Mouse (Mus musculus) lung, embryonic 16.5 days (tissue): ENCODE data around the gene Zkscan14. TPM values are rescaled to one million over a fixed set of nuclear protein-coding genes. Genes with fewer than 3 reads are reported as not detected.
A peak's percentile ranks its signal among the peaks of the same experiment; 100 is the strongest.

ENCODE experiments used
- ATAC-seq: fragments of 200-750 bp; cut with Nextera tagmentation; 2 replicates; pipeline ENCODE4 v1.8.0; 2017; ENCODE audit warnings: low read depth, mild to moderate bottlenecking, moderate library complexity
- H3K27ac ChIP-seq: fragments of 300-500 bp; sonication (generic); 2 replicates; pipeline ENCODE4 v1.5.1; 2014; ENCODE audit warnings: mild to moderate bottlenecking, control low read depth, low read length
- H3K27me3 ChIP-seq: fragments of 300-500 bp; sonication (generic); 2 replicates; pipeline ENCODE4 v1.6.1; 2014; ENCODE audit warnings: low read depth, low read length, mixed read lengths; ENCODE audit not compliant: control insufficient read depth, insufficient read depth
- H3K36me3 ChIP-seq: fragments of 300-500 bp; sonication (generic); 2 replicates; pipeline ENCODE4 v1.6.1; 2014; ENCODE audit warnings: low read length; ENCODE audit not compliant: control insufficient read depth, insufficient read depth
- H3K4me1 ChIP-seq: fragments of 300-500 bp; sonication (generic); replicated peaks from 2 replicates; pipeline ENCODE4 v1.6.1; 2014; ENCODE audit warnings: low read length, mixed read lengths; ENCODE audit not compliant: control insufficient read depth, insufficient read depth
- H3K4me2 ChIP-seq: fragments of 300-500 bp; sonication (generic); 2 replicates; pipeline ENCODE4 v1.6.1; 2014; ENCODE audit warnings: low read depth, low read length, control low read depth
- H3K4me3 ChIP-seq: fragments of 300-500 bp; sonication (generic); 2 replicates; pipeline ENCODE4 v1.5.1; 2014; ENCODE audit warnings: mild to moderate bottlenecking, low read length, control low read depth
- H3K9ac ChIP-seq: fragments of 300-500 bp; sonication (generic); 2 replicates; pipeline ENCODE4 v1.6.1; 2014; ENCODE audit warnings: low read length, control low read depth
- H3K9me3 ChIP-seq: fragments of 300-500 bp; sonication (generic); 2 replicates; pipeline ENCODE4 v1.6.1; 2016; ENCODE audit warnings: low read length; ENCODE audit not compliant: control insufficient read depth
- WGBS: fragments of 180-500 bp; shearing (Covaris S2); extraction: QIAGEN DNeasy Blood & Tissue Kit; methylation state at CpG from one replicate; pipeline ENCODE4 v1.1.7; 2014; 5-methylcytosine and 5-hydroxymethylcytosine counted together
- polyA plus RNA-seq: library from polyadenylated mRNA; unstranded; fragments of >200 nt; fragmentation: Nextera tagmentation; extraction: Ambion mirVana; gene quantifications from 2 replicates; pipeline ENCODE4 v1.2.1, GENCODE M21; 2015

Gene Zkscan14
- polyA plus RNA-seq, 1 experiment from 2014 or later: 9.4 TPM

DNA sequence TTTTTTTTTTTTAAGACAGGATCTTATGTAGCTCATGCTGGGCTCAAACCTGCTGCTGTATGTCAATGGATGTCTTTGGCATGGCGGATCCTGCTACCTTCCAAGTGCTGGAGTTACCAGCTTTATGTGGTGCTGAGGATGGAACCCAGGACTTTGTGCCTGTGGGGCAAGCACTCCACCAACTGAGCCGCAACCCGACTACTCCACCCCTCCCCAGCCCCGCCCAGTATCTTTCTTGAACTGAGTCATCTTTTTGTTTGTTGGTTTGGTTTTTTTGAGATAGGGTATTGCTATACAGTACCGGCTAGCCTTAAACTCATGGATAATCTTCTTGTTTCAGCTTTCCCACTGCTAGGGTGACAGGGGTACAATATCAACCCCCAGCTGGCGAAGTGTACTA is 12.3 kb downstream of the Zkscan14 start:
- Histone ChIP-seq H3K9me3 (no peaks in the 10 kb centered on the region), H3K27me3 (no peaks in the 10 kb centered on the region), H3K4me2 (no peak overlapping the region), H3K4me3 (no peak overlapping the region), H3K4me1 (peaks cover 16% of the 10 kb centered on the region), H3K9ac (no peak overlapping the region), H3K27ac (no peak overlapping the region), H3K36me3 (peaks cover 29% of the 10 kb centered on the region)
- WGBS: 89% methylated on average over 6 of the region's 6 CpGs
- ATAC-seq: no peak

DNA sequence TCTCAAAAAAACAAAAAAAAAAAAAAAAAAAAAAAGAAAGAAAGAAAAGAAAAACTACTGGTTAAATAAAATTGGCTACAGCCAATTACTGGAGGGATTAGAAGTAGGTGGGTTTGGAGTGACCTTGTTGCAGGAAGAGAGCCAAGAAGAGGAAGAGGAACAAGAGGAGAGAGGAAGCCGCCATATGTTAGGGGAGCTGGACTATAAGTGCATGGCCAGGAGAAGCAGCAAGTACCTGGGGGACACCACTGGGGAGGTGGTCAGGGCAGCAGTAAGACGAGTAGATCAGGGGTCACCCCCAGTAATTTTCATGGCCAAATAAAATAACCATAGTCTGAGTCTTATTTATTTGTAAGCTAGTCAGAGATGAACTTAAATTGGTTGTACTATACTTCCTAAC is 16.4 kb downstream of the Zkscan14 start:
- H3K9me3 ChIP-seq: no peaks in the 10 kb centered on the region
- H3K4me2 ChIP-seq: no peak overlapping the region
- H3K27ac ChIP-seq: no peak overlapping the region
- H3K36me3 ChIP-seq: peaks cover 57% of the 10 kb centered on the region
- peaks cover 7% of the 10 kb centered on the region for H3K4me1 ChIP-seq
- 83% methylated on average over 2 of the region's 2 CpGs for WGBS
- no peak overlapping the region for H3K9ac ChIP-seq
- ATAC-seq: no peak
- H3K4me3 ChIP-seq: no peak overlapping the region
- no peaks in the 10 kb centered on the region for H3K27me3 ChIP-seq

DNA sequence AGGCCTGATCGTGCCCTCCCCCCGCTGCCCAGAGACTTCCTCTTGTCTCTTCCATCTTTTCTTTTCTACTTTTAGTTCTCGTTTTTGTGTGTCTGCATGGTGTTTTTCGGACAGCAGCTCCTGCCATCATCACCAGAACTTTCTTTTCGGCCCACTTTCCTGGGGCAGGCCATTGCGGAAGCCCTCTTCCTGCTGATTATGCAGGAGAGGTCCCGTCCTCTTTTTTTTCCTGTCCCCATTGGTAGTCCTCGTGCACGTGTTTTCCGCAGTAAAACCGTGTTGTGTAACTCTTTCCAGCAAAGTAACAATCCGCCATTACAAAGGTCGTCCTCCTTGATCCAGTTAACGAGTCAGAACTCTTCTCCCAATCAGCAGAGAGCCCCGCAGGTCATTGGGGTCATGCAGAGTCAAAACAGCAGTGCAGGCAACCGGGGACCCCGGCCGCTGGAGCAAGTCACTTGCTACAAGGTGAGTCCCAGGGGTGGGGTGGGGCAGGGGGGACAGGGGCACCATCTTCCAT is 23.1 kb downstream of the Zkscan14 start:
- no peaks in the 10 kb centered on the region for H3K9me3 ChIP-seq
- 83% methylated on average over 18 of the region's 18 CpGs for WGBS
- H3K4me2 ChIP-seq: no peak overlapping the region
- ATAC-seq: no peak
- no peak overlapping the region for H3K4me3 ChIP-seq
- H3K9ac ChIP-seq: no peak overlapping the region
- no peaks in the 10 kb centered on the region for H3K4me1 ChIP-seq
- no peak overlapping the region for H3K27ac ChIP-seq
- H3K36me3 ChIP-seq: peaks cover 62% of the 10 kb centered on the region
- no peaks in the 10 kb centered on the region for H3K27me3 ChIP-seq

DNA sequence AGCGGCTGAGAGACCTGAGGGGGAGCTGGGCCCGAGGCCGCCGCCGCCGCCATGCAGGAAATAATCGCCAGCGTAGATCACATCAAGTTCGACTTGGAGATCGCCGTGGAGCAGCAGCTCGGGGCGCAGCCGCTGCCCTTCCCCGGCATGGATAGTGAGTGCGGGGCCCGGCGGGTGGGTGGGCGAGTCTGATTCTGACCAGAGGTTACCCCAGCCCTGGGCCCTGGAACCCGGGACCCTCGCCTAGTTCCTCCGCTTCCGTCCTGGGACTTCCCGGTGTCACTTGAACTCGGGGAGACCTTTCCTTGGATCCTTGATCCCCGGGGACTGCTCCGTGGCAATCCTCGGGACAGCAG is 34.4 kb downstream of the Zkscan14 start:
- Histone ChIP-seq H3K4me1 (peaks cover 19% of the 10 kb centered on the region), H3K27ac (peak overlapping the region; percentile 68)
- WGBS: under 1% methylated on average over 27 of the region's 28 CpGs

DNA sequence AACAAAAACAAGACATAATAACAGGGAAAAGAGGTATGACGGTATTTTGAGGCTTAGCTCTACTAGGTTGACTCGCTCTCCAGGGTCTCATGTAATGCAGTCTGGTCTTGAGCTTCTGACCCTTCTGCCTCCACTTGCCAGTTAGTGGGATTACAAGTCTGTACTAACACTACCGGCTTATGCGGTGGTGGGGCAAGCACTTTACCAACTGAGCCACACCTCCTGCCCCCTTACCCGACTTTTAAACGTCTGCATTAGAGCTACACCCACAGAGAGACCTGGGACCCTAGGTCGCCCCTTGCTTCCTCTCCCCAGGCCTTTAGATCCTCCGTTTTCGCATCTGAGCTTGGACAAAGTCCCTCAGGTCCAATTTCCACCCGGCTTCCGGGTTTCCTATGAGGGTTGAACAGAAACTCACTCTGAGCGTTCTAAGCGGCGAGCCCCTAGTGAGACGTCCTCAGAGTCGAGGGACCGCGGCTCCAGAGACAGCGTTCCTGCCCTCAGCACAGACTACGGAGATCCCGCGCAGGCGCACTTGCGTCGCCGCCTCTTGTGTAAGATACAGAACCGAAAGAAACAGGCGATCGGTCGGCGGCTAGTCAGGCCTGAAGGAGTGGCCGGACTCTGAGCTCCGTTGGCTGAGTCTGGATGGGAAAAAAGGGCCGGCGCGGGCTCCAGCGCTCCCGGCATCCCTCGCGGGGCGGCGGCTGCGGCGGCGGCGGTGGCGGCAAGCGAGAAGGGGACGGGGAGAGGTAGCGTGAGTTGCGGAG is 34.9 kb downstream of the Zkscan14 start, which contains the start of the genes Ptcd1 and Cpsf4:
Ptcd1 (minus strand) TSS at position 573 of the 770 bp plus-strand sequence.
Cpsf4 (plus strand) TSS at position 678 of the 770 bp plus-strand sequence.
- Histone ChIP-seq H3K27ac (peak within 1 kb of the TSS; percentile 81), H3K4me1 (peaks cover 19% of the 10 kb centered on the region), H3K4me3 (peak within 1 kb of the TSS; percentile 80), H3K4me2 (peak within 1 kb of the TSS; percentile 83), H3K36me3 (peaks cover 8% of the 10 kb centered on the region), H3K27me3 (no peaks in the 10 kb centered on the region), H3K9me3 (no peaks in the 10 kb centered on the region), H3K9ac (peak within 1 kb of the TSS; percentile 91)
- under 1% methylated on average over 44 of the region's 51 CpGs for WGBS
- ATAC-seq: peak; percentile 97

More for the DNA sequence above, 34.4 kb downstream of the Zkscan14 start:
- Histone ChIP-seq H3K9me3 (no peaks in the 10 kb centered on the region), H3K4me2 (peak overlapping the region; percentile 83), H3K9ac (peak overlapping the region; percentile 91), H3K4me3 (peak overlapping the region; percentile 80), H3K27me3 (no peaks in the 10 kb centered on the region), H3K36me3 (peaks cover 9% of the 10 kb centered on the region)
- peak; percentile 51 for ATAC-seq

DNA sequence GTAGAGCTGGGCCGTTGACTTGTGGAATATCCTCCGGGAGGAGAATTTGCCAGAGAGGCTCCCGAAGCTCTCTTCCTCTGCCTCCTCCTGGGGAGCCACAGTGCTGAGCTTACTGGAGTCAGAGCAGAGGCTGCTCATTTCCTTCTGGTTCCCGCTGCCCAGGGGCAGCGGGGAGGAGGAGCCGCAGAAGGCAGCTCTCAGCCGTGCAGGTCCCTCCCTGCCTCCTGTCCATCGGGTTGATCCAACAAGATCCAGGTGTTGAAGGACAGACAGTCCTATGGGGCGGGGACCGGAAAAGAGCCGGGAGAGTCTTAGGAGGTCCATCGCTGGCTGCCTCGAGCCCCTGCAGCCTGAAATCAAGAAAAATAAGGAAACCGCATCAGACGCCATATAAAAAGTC is 36.5 kb downstream of the Zkscan14 start:
- Histone ChIP-seq H3K27ac (no peak overlapping the region), H3K9me3 (no peaks in the 10 kb centered on the region), H3K27me3 (no peaks in the 10 kb centered on the region), H3K4me2 (no peak overlapping the region), H3K9ac (no peak overlapping the region), H3K4me3 (no peak overlapping the region), H3K36me3 (peaks cover 2% of the 10 kb centered on the region), H3K4me1 (peaks cover 19% of the 10 kb centered on the region)
- WGBS: 83% methylated on average over 15 of the region's 15 CpGs
- no peak for ATAC-seq

DNA sequence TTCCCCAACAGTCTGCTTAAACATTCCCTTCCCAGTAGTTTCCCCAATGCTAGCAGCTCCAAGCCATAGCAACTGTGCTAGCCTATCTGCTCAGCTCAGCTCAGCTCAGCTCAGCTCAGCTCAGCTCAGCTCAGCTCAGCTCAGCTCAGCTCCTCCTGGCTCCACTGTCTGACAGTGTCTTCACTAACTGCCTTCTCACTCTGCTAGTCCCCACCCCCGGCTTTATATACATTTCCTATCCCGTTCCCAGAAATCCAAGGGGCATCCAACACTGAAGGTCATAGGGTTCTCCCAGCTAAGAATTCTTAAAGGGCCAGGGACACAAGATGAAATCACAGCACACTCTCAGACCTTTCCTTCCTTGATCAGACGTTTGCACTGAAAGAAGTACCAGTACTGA is 37.0 kb downstream of the Zkscan14 start:
- H3K27me3 ChIP-seq: no peaks in the 10 kb centered on the region
- H3K4me1 ChIP-seq: peaks cover 19% of the 10 kb centered on the region
- ATAC-seq: no peak
- no peak overlapping the region for H3K27ac ChIP-seq
- H3K4me2 ChIP-seq: no peak overlapping the region
- no peaks in the 10 kb centered on the region for H3K9me3 ChIP-seq
- H3K4me3 ChIP-seq: no peak overlapping the region
- WGBS: 37% methylated on average over 3 of the region's 3 CpGs
- H3K36me3 ChIP-seq: peaks cover 3% of the 10 kb centered on the region; the same call in 1 of the 2 replicates
- no peak overlapping the region for H3K9ac ChIP-seq

DNA sequence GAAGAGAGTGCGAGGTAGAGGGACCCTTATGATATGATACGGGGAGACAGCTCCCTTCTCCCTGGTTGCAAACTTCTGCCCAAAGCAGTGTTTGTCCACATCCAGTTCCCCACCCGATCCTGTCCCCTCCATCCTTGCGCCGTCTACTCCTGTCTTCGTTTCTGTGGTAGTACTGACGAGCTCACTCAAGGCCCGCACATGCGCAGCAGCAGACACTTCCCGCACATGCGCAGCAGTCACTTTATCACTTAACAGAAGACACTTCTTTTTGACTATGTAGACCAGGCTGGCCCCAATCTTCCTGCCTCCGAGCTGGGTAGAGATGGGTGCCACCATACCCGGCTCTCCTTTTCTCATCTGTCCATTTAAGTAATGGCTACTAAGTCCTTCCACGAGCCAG is 40.3 kb downstream of the Zkscan14 start:
- Histone ChIP-seq H3K27ac (no peak overlapping the region), H3K27me3 (no peaks in the 10 kb centered on the region), H3K4me2 (no peak overlapping the region), H3K9me3 (no peaks in the 10 kb centered on the region), H3K4me1 (peaks cover 5% of the 10 kb centered on the region; the same call in 1 of the 2 replicates), H3K4me3 (no peak overlapping the region), H3K36me3 (peaks cover 9% of the 10 kb centered on the region; the same call in 1 of the 2 replicates), H3K9ac (no peak overlapping the region)
- no peak for ATAC-seq
- 92% methylated on average over 14 of the region's 14 CpGs for WGBS

DNA sequence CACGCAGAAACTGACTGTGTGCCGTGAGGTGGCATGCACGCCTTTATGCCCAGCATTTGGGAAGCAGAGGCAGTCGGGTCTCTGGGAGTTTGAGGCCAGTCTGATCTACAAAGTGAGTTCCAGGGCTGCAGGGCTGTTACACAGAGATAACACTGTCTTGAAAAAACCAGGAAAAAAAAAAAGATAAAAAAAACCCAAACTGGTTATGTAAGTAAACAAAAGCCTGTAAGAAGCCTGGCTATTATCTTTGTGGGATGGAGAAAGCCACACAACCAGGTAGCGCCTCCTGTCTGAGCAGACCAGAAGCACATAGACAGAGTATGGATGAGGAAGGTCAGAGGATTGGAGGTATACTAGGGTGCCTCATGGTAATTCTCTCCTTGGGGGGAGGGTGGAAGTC is 49.0 kb downstream of the Zkscan14 start:
- Histone ChIP-seq H3K9me3 (no peaks in the 10 kb centered on the region), H3K4me2 (no peak overlapping the region), H3K36me3 (peaks cover 35% of the 10 kb centered on the region), H3K27me3 (no peaks in the 10 kb centered on the region), H3K4me3 (no peak overlapping the region), H3K27ac (no peak overlapping the region), H3K4me1 (no peaks in the 10 kb centered on the region), H3K9ac (no peak overlapping the region)
- ATAC-seq: no peak
- WGBS: 88% methylated on average over 5 of the region's 5 CpGs
